Comparison of ENCODE assay signal across 8 mouse cellular contexts in genomic region chr10:21144627-21145504, GRCm38 (mm10). TPM values are rescaled to one million over a fixed set of nuclear protein-coding genes. Genes with fewer than 3 reads are reported as not detected.
A peak's percentile ranks its signal among the peaks of the same experiment; 100 is the strongest.
DNase-seq lines count a peak whose midpoint lies in the region; ATAC-seq and TF ChIP-seq lines count a peak whose summit lies in the region.

No protein-coding gene starts in this region.

- no peaks in the 10 kb centered on the region for H3K9me3 ChIP-seq in ES-Bruce4 (replicated peaks; ENCODE audit: control insufficient read depth, insufficient read depth, low read length, poor library complexity, severe bottlenecking)
- no peaks in the 10 kb centered on the region for H3K9me3 ChIP-seq in forebrain, embryonic 10.5 days
- H3K9me3 ChIP-seq in heart, postnatal 0 days (replicated peaks; ENCODE audit: control insufficient read depth, low read length): no peaks in the 10 kb centered on the region
- no peaks in the 10 kb centered on the region for H3K9me3 ChIP-seq in liver, embryonic 13.5 days (replicated peaks)
- H3K9me3 ChIP-seq in neural tube, embryonic 11.5 days (ENCODE audit: control insufficient read depth, low read length): no peaks in the 10 kb centered on the region

- no peak for TF ChIP-seq EP300 in ES-Bruce4 (IDR thresholded peaks at IDR 0.05; ENCODE audit: insufficient read depth, low read depth, low read length)
- TF ChIP-seq EP300 in heart, postnatal 0 days (IDR thresholded peaks at IDR 0.05; ENCODE audit: low read depth): no peak

- H3K36me3 ChIP-seq in ES-Bruce4 (ENCODE audit: control insufficient read depth, insufficient read depth, low read length, poor library complexity, severe bottlenecking): peaks cover 5% of the 10 kb centered on the region; the same call in 1 of the 2 replicates
- peaks cover 54% of the 10 kb centered on the region for H3K36me3 ChIP-seq in forebrain, embryonic 10.5 days (replicated peaks)
- H3K36me3 ChIP-seq in heart, postnatal 0 days (replicated peaks; ENCODE audit: control insufficient read depth, insufficient read depth, low read length): no peaks in the 10 kb centered on the region
- H3K36me3 ChIP-seq in liver, embryonic 13.5 days: peaks cover 53% of the 10 kb centered on the region
- H3K36me3 ChIP-seq in neural tube, embryonic 11.5 days (ENCODE audit: control insufficient read depth, insufficient read depth, low read length): 0 out of 2 replicates have a peak, but pooled peaks cover 2% of the 10 kb centered on the region

- peak; percentile 8 for TF ChIP-seq CTCF in ES-Bruce4 (IDR thresholded peaks at IDR 0.05; ENCODE audit: low read depth, low read length)
- TF ChIP-seq CTCF in heart, postnatal 0 days (IDR thresholded peaks at IDR 0.05; ENCODE audit: low read depth): peak; percentile 15; the same call in 1 of the 2 replicates

- no peaks in the 10 kb centered on the region for H3K27me3 ChIP-seq in ES-Bruce4 (ENCODE audit: control insufficient read depth, insufficient read depth, low read length, poor library complexity, severe bottlenecking)
- peaks cover 4% of the 10 kb centered on the region for H3K27me3 ChIP-seq in forebrain, embryonic 10.5 days (ENCODE audit: poor library complexity, severe bottlenecking)
- no peaks in the 10 kb centered on the region for H3K27me3 ChIP-seq in heart, postnatal 0 days (ENCODE audit: control insufficient read depth, insufficient read depth, low read length)
- no peaks in the 10 kb centered on the region for H3K27me3 ChIP-seq in liver, embryonic 13.5 days
- H3K27me3 ChIP-seq in neural tube, embryonic 11.5 days (ENCODE audit: control insufficient read depth, insufficient read depth, low read length): no peaks in the 10 kb centered on the region

- no peak overlapping the region for H3K27ac ChIP-seq in ES-Bruce4 (ENCODE audit: insufficient read depth, low read length)
- H3K27ac ChIP-seq in forebrain, embryonic 10.5 days: peak overlapping the region; percentile 77
- no peak overlapping the region for H3K27ac ChIP-seq in heart, postnatal 0 days (ENCODE audit: low read depth)
- no peak overlapping the region for H3K27ac ChIP-seq in liver, embryonic 13.5 days
- 0 out of 2 replicates have a peak overlapping the region, but pooled peaks have one; percentile 34 for H3K27ac ChIP-seq in neural tube, embryonic 11.5 days (ENCODE audit: low read depth, low read length)

- H3K4me2 ChIP-seq in heart, postnatal 0 days (ENCODE audit: low read depth, low read length): peak overlapping the region; percentile 72
- peak overlapping the region; percentile 51 for H3K4me2 ChIP-seq in liver, embryonic 13.5 days
- peak overlapping the region; percentile 59 for H3K4me2 ChIP-seq in neural tube, embryonic 11.5 days (ENCODE audit: low read depth)

- TF ChIP-seq POLR2A in ES-Bruce4 (IDR thresholded peaks at IDR 0.05; ENCODE audit: insufficient read depth, low read length): no peak

- ATAC-seq in heart, postnatal 0 days (ENCODE audit: insufficient read depth, low read depth): peak; percentile 81
- 0 out of 2 replicates have a peak, but pooled peaks have one; percentile 39 for ATAC-seq in liver, embryonic 13.5 days (ENCODE audit: low read depth)
- peak; percentile 87 for ATAC-seq in neural tube, embryonic 11.5 days (ENCODE audit: insufficient read depth, low FRiP score, low TSS enrichment)

- peak overlapping the region; percentile 56 for H3K4me3 ChIP-seq in ES-Bruce4 (ENCODE audit: low read depth, low read length)
- H3K4me3 ChIP-seq in forebrain, embryonic 10.5 days: peak overlapping the region; percentile 53
- peak overlapping the region; percentile 45 for H3K4me3 ChIP-seq in heart, postnatal 0 days (ENCODE audit: low read depth, low read length)
- H3K4me3 ChIP-seq in liver, embryonic 13.5 days (replicated peaks): peak overlapping the region; percentile 11
- peak overlapping the region; percentile 33 for H3K4me3 ChIP-seq in neural tube, embryonic 11.5 days (ENCODE audit: low read depth, low read length)

- 23% methylated on average over 27 of the region's 27 CpGs for WGBS in forebrain, embryonic 10.5 days
- 23% methylated on average over 27 of the region's 27 CpGs for WGBS in heart, postnatal 0 days
- WGBS in liver, embryonic 13.5 days (ENCODE audit: insufficient replicate concordance): 59% methylated on average over 27 of the region's 27 CpGs
- WGBS in neural tube, embryonic 11.5 days: 23% methylated on average over 27 of the region's 27 CpGs

- H3K9ac ChIP-seq in ES-Bruce4 (ENCODE audit: low read depth, poor library complexity, severe bottlenecking): no peak overlapping the region
- H3K9ac ChIP-seq in heart, postnatal 0 days (replicated peaks; ENCODE audit: low read depth, low read length): 0 out of 2 replicates have a peak overlapping the region, but pooled peaks have one; percentile 10
- peak overlapping the region; percentile 18; the same call in 1 of the 2 replicates for H3K9ac ChIP-seq in liver, embryonic 13.5 days
- peak overlapping the region; percentile 47 for H3K9ac ChIP-seq in neural tube, embryonic 11.5 days (ENCODE audit: low read length)

- DNase-seq in brain, embryonic 18.5 days (ENCODE audit: low read depth, low spot score): peak; percentile 54
- DNase-seq in forebrain, embryonic 10.5 days (ENCODE audit: extremely low spot score, low spot score): peak; percentile 65
- peak; percentile 60 for DNase-seq in heart, postnatal 0 days (ENCODE audit: low spot score)
- peak; percentile 42 to 65 for DNase-seq in kidney, postnatal 36 days
- peak; percentile 35 for DNase-seq in liver, embryonic 13.5 days
- peak; percentile 82 for DNase-seq in neural tube, embryonic 11.5 days (ENCODE audit: low spot score)
- peak; percentile 75 for DNase-seq in yolk sac, embryonic 10.5 days (ENCODE audit: low spot score)

- no peaks in the 10 kb centered on the region for H3K4me1 ChIP-seq in ES-Bruce4 (ENCODE audit: control insufficient read depth, insufficient read depth, low read length)
- peaks cover 13% of the 10 kb centered on the region for H3K4me1 ChIP-seq in forebrain, embryonic 10.5 days
- H3K4me1 ChIP-seq in heart, postnatal 0 days (ENCODE audit: control insufficient read depth, insufficient read depth): 0 out of 2 replicates have a peak, but pooled peaks cover 8% of the 10 kb centered on the region
- H3K4me1 ChIP-seq in liver, embryonic 13.5 days (replicated peaks): no peaks in the 10 kb centered on the region
- H3K4me1 ChIP-seq in neural tube, embryonic 11.5 days (ENCODE audit: control insufficient read depth, insufficient read depth, low read length): no peaks in the 10 kb centered on the region

RNA-seq across cellular contexts. Expression of gene Myb, which starts 15.9 kb away (rescaled TPM):
- 11.3 and 12.7 TPM in 2 replicates for polyA plus RNA-seq in ES-Bruce4 (2011; ENCODE audit: insufficient read depth, insufficient read length, low read depth, missing spikeins)
- polyA plus RNA-seq in forebrain, embryonic 10.5 days (2016; fragmentation: Nextera tagmentation; extraction: Ambion mirVana): 4.9 and 5.3 TPM in 2 replicates
- 0.15 and 2.0 TPM in 2 replicates for total RNA-seq in heart, postnatal 0 days (2014; rRNA removed; ENCODE audit: low replicate concordance)
- 0.20 and 0.36 TPM in 2 replicates for polyA plus RNA-seq in heart, postnatal 0 days (2015; fragmentation: Nextera tagmentation; extraction: Ambion mirVana)
- 15.0 and 20.3 TPM in 2 replicates for polyA plus RNA-seq in liver, embryonic 13.5 days (2015; fragmentation: Nextera tagmentation; extraction: Ambion mirVana)
- 4.4 and 4.6 TPM in 2 replicates for polyA plus RNA-seq in neural tube, embryonic 11.5 days (2014; fragmentation: Nextera tagmentation; extraction: Ambion mirVana)

Comparison
In these comparisons a context has a peak if more than half of its experiments do, and no peak if none do; other contexts are left out.
1. H3K27ac ChIP-seq: peak in forebrain, embryonic 10.5 days (single experiment) and neural tube, embryonic 11.5 days (single experiment); none in ES-Bruce4 (single experiment), heart, postnatal 0 days (single experiment) and liver, embryonic 13.5 days (single experiment).
2. Peak in every context shown above with its lines, with median percentiles within 50 percentile points of each other: H3K4me3 ChIP-seq, DNase-seq, ATAC-seq and H3K4me2 ChIP-seq.